Mouse (Mus musculus) heart, embryonic 10.5 days (tissue): ENCODE data around the gene Gadd45a. TPM values are rescaled to one million over a fixed set of nuclear protein-coding genes. Genes with fewer than 3 reads are reported as not detected.
A peak's percentile ranks its signal among the peaks of the same experiment; 100 is the strongest.

Source experiments
- DNase-seq: peaks from one replicate; pipeline ENCODE4 v3.0.0-alpha.2; 2017; ENCODE audit warnings: low spot score
- H3K27ac ChIP-seq: fragments of 300-500 bp; sonication (generic); 2 replicates; pipeline ENCODE4 v1.5.1; 2016; ENCODE audit warnings: mild to moderate bottlenecking
- H3K27me3 ChIP-seq: fragments of 300-500 bp; sonication (generic); 2 replicates; pipeline ENCODE4 v1.6.1; 2016; ENCODE audit warnings: mild to moderate bottlenecking; ENCODE audit not compliant: poor library complexity, insufficient read depth, severe bottlenecking
- H3K36me3 ChIP-seq: fragments of 300-500 bp; sonication (generic); 2 replicates; pipeline ENCODE4 v1.6.1; 2016; ENCODE audit warnings: mild to moderate bottlenecking, moderate library complexity
- H3K4me1 ChIP-seq: fragments of 300-500 bp; sonication (generic); 2 replicates; pipeline ENCODE4 v1.6.1; 2016; ENCODE audit warnings: mild to moderate bottlenecking
- H3K4me3 ChIP-seq: fragments of 300-500 bp; sonication (generic); 2 replicates; pipeline ENCODE4 v1.5.1; 2016; ENCODE audit warnings: mild to moderate bottlenecking, moderate library complexity
- H3K9me3 ChIP-seq: fragments of 300-500 bp; sonication (generic); 2 replicates; pipeline ENCODE4 v1.6.1; 2016; ENCODE audit warnings: mild to moderate bottlenecking, moderate library complexity
- WGBS: fragments of 180-500 bp; shearing (Covaris S2); methylation state at CpG from one replicate; pipeline ENCODE4 v1.1.7; 2016; 5-methylcytosine and 5-hydroxymethylcytosine counted together
- polyA plus RNA-seq: library from polyadenylated mRNA; unstranded; fragments of >200 nt; fragmentation: Nextera tagmentation; extraction: Ambion mirVana; gene quantifications from 2 replicates; pipeline ENCODE4 v1.2.1, GENCODE M21; 2016

Gene Gadd45a
- polyA plus RNA-seq, 1 experiment from 2014 or later = 10.9 TPM

DNA sequence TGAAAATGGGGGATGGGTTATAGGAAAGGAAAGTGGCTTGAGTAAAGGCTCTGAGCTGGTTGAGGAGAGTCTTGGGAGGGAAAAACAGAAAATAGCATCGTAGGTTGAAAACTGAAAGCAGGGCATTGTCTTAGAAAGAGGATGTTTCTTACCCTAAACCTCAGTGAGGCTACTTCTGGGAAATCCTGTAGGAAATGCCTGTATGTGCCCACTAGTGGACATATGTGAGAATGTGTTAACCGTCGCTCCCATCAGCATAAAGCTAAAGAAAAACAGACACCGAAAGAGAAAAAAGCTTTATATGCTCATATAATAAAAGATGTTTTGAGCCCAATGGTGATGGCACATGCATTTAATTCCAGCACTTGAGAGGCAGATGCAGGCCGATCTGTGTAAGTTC is 22.8 kb upstream of the Gadd45a start:
- H3K27me3 ChIP-seq = no peaks in the 10 kb centered on the region
- no peak overlapping the region for H3K27ac ChIP-seq
- 82% methylated on average over 5 of the region's 5 CpGs for WGBS
- H3K9me3 ChIP-seq = no peaks in the 10 kb centered on the region
- H3K4me3 ChIP-seq = no peak overlapping the region
- H3K4me1 ChIP-seq = no peaks in the 10 kb centered on the region
- DNase-seq = no peak
- H3K36me3 ChIP-seq = no peaks in the 10 kb centered on the region

DNA sequence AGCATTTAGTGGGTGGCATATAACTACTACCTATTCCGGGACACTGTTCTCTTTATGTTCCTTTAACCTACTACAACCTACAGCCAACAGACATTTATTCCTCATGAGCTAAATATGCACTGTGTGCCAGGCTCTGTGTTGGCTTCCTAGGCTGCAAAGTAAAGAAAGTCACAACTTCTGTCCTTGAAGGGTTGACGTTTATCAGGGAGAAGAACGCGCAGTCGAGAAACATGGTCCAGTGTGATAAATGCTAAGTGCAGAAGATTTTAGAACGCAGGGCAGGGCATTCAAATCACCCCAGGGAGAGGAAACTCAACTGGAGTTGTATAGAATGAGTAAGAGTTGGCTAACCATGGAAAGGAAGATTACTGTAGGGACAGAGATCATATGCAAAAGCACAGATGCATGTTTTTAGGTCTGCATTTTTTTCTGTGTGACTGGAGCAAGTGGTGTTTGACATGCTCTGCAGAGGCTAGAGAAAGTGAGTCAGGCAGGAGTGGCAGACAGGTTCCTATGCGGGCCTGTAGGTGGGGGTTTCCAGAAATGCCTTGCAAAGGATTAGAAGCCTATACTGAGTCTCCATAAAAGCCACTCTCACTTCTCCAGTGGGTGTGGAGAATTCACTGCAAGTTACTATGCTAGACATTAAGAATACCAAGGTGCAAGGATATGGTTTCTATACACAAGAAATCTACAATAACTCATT is 20.9 kb upstream of the Gadd45a start:
- no peak for DNase-seq
- Histone ChIP-seq H3K27me3 (no peaks in the 10 kb centered on the region), H3K9me3 (no peaks in the 10 kb centered on the region), H3K4me3 (no peak overlapping the region), H3K27ac (no peak overlapping the region), H3K36me3 (no peaks in the 10 kb centered on the region), H3K4me1 (no peaks in the 10 kb centered on the region)
- WGBS = 74% methylated on average over 7 of the region's 7 CpGs

DNA sequence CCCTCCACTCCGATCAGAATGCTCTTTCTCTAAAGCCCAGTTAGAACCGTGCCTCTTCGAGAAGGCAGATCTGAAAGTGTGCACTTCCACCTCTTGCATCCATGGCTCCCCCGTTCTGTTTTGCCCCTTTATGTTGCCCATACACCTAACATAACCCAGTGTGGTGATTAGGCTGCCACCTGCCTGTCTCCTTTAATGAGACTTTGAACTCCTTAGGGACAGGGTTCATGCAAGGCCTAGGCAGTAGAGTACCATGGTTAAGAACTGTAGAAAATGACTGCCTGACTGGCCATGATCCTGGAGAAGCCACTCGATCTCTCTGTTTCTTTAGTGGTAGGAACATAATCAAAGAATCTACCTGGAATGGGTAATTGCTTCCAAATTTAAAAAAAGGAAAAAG is 20.3 kb upstream of the Gadd45a start:
- H3K36me3 ChIP-seq = no peaks in the 10 kb centered on the region
- H3K27ac ChIP-seq = peak overlapping the region; percentile 56; the same call in 1 of the 2 replicates
- no peak for DNase-seq
- H3K9me3 ChIP-seq = no peaks in the 10 kb centered on the region
- no peaks in the 10 kb centered on the region for H3K4me1 ChIP-seq
- no peak overlapping the region for H3K4me3 ChIP-seq
- no peaks in the 10 kb centered on the region for H3K27me3 ChIP-seq
- 84% methylated on average over 5 of the region's 5 CpGs for WGBS

DNA sequence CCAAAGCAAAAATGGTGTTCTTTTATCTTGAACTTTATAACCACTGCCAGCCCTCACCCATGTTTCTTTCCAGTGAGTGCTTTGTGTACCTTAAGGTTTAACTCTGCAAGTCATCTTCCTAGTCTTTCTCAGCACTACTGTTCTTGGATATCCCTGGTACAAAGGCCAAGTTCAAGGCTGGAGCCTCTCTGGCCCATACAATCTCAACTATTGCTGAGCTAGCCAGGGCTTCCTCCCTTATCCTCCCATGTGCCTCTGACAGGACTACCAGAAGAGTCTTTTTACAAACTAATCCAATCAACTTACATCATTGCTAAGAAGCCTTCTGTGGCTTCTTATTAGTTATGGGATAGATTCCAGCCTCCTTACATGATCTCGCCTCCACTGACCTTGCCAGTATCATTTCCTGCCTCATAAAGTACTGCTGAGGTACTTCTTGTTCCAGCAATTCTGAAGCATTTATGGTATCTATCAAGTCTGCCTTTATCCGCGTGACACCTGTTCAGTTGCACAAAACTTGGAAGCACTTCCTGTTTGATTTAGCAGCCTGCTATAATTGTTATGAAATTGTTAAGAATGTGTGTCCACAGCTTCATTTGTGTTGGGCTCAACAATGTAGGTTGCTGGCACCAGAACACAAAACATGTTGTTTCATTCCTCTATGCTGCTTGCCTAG is 19.8 kb upstream of the Gadd45a start:
- 65% methylated on average over 3 of the region's 3 CpGs for WGBS
- H3K4me1 ChIP-seq = no peaks in the 10 kb centered on the region
- no peaks in the 10 kb centered on the region for H3K27me3 ChIP-seq
- no peak overlapping the region for H3K27ac ChIP-seq
- H3K9me3 ChIP-seq = no peaks in the 10 kb centered on the region
- no peak overlapping the region for H3K4me3 ChIP-seq
- DNase-seq = no peak
- H3K36me3 ChIP-seq = no peaks in the 10 kb centered on the region

DNA sequence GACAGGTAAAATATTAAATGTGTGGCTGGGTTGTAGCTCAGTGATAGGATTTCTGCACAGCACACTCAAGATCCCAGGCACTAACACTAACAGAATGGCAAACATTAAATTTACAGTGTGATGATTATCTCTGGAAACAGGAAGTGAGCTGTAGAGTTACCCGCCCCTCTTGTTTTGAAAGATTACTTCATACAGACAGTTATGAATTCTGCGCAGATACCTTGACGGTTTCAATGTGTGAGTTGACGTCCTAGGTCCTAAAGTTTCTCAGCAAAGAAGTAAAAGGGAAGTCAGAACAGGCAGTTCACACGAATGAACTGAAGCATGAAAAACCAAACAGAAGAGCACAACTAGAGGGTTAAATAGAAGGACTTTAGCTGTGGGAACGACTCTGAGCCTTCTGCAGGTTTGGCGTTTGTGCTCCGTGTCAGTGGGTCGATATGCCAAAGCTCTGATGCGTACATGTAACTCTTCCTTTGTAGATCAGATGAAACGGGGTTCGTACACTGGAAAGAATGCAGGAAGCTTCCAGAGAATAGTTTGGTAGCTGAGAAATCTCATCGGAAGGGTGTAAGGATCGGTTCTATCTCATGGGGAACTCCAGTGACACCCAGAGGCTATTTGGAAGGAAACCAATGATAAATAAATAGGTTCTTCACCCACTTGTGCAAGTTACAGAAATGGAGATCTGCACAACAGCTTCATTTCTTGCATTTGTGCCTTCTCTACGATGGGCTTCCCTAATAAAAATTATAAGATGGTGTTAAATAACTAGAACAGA is 19.0 kb upstream of the Gadd45a start:
- WGBS = 74% methylated on average over 15 of the region's 15 CpGs
- Histone ChIP-seq H3K4me3 (no peak overlapping the region), H3K9me3 (no peaks in the 10 kb centered on the region), H3K27me3 (no peaks in the 10 kb centered on the region), H3K27ac (no peak overlapping the region), H3K4me1 (no peaks in the 10 kb centered on the region), H3K36me3 (no peaks in the 10 kb centered on the region)
- DNase-seq = no peak

DNA sequence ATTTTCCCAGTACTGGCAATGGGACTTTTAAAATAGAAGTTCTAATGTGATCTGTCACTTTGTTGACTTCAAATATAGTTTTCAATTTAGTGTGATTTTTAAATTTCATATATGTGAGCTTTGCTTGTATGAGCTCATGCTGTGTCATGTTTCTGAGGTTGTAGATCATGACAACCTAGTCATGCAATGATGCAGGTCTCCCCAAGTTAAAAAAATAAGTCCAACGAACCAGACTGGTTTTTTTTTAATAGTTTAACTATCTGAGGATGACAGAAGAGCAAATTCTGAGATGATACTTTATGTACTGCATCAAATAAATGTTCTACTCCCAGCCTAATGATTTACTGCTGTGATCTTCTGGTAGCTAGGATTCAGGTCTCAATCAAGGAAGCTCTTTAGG is 12.8 kb upstream of the Gadd45a start:
- Histone ChIP-seq H3K4me1 (0 out of 2 replicates have a peak, but pooled peaks cover 4% of the 10 kb centered on the region), H3K9me3 (no peaks in the 10 kb centered on the region), H3K27me3 (no peaks in the 10 kb centered on the region), H3K4me3 (no peak overlapping the region), H3K36me3 (no peaks in the 10 kb centered on the region), H3K27ac (no peak overlapping the region)
- 69% methylated on average over 1 of the region's 1 CpGs for WGBS
- no peak for DNase-seq

DNA sequence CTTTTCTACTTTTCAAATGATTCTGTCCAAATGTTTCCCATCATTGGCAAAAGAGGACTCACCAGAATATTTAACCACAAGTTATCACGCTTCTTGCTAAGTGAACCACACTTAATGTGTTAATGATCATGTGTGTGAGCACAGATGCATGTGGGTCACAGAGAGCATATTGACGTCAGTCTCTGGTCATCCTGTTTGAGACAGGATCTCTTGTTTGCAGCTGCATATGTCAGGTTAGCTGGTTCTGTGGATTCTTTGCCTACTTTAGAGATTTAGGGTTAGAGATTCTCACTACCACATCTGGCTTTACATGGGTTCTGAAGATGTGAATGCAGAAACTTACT is 12.4 kb upstream of the Gadd45a start:
- Histone ChIP-seq H3K4me1 (0 out of 2 replicates have a peak, but pooled peaks cover 4% of the 10 kb centered on the region), H3K27me3 (no peaks in the 10 kb centered on the region), H3K36me3 (no peaks in the 10 kb centered on the region), H3K9me3 (no peaks in the 10 kb centered on the region), H3K27ac (no peak overlapping the region), H3K4me3 (no peak overlapping the region)
- WGBS = 54% methylated on average over 2 of the region's 2 CpGs
- DNase-seq = no peak

DNA sequence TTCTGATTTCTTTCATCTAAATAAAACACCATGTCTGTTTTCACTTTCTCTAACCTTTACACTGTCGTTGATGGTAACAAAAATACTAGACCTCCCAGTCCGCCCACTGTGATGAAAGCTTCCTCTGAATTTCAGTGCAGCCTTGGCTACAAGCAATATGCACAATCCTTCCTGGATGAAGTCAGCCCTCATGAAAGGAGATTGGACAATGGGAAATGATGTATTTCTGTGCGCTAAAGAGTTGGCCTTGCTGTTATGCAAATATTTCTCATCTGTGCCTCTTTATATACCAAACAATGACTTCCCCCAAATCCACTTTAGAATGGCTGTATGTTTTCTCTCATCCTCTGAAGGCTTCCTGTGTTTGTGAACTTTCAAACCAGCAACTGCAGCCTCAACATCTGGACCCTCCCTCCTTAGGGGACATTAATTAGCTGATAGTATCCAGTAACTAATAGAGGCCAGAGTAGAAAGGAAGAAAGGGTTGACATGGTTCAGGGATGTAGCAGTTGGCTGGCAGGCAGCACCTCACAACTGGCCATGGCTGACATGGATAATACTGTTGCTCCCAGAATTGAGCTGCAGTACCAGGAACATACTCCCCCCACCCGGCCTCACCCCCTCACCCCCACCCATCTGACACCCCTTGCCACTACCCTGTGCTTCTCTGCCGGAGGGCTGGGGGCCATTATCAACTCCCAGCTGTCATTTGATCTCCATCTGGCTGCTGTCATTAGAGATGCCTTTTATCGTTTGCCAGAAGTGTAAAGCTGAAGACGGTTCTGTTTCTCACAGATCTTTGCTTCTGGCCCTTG is 11.8 kb upstream of the Gadd45a start:
- Histone ChIP-seq H3K27me3 (no peaks in the 10 kb centered on the region), H3K9me3 (no peaks in the 10 kb centered on the region), H3K4me3 (no peak overlapping the region), H3K36me3 (no peaks in the 10 kb centered on the region), H3K27ac (no peak overlapping the region), H3K4me1 (0 out of 2 replicates have a peak, but pooled peaks cover 4% of the 10 kb centered on the region)
- WGBS = 31% methylated on average over 7 of the region's 7 CpGs
- DNase-seq = no peak

DNA sequence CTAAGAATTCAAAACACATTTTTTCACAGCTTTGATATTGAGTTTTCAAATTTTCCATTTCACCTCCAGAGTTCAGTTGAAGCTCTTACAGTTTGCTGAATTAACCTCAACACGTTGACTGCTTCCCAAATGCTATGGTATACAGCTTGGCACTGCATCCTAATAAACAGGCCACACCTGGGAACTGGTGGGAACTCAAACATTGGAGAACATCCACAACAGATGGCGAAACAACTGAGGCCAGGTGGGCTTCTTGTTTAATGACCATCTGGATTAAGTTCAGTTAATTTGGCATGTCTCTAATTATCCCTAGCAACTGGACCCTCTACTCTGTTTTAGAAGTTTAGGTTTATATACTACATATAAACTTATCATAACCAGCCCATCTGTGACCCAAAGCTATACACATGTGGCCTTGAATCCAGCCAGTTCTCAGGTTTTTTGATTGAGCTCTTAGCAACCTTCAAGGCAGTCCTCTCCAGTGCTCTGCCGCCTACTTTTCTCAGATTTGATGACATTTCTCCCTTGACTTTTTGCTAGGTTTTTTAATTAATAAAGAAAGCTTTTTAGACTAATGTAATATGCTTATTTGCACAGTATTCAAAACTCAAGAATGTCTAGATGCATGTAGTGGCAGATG is 10.9 kb upstream of the Gadd45a start:
- Histone ChIP-seq H3K4me1 (0 out of 2 replicates have a peak, but pooled peaks cover 4% of the 10 kb centered on the region), H3K9me3 (no peaks in the 10 kb centered on the region), H3K4me3 (no peak overlapping the region), H3K36me3 (no peaks in the 10 kb centered on the region), H3K27me3 (no peaks in the 10 kb centered on the region), H3K27ac (no peak overlapping the region)
- no peak for DNase-seq
- 84% methylated on average over 3 of the region's 3 CpGs for WGBS

DNA sequence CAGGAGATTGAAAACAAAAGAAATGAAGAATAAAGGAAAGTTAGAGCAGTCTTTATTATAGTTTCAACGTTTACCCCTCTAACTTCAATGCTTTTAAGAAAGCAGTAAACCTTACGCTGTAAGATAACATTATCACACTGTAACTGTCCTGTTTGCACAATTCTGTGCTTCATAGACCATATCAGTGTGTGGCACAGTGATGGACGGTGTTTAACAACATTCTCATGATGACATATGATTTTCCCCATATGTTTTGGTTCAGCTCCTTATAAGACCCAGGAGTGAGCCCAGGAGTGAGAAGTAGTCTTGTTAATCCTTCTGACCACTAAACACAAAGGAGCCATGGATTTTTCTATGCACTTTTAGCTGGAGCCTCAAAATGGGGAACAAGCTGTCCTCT is 9.7 kb upstream of the Gadd45a start:
- H3K27ac ChIP-seq = no peak overlapping the region
- DNase-seq = no peak
- 0 out of 2 replicates have a peak, but pooled peaks cover 4% of the 10 kb centered on the region for H3K4me1 ChIP-seq
- H3K4me3 ChIP-seq = no peak overlapping the region
- WGBS = 56% methylated on average over 3 of the region's 3 CpGs
- no peaks in the 10 kb centered on the region for H3K36me3 ChIP-seq
- H3K27me3 ChIP-seq = no peaks in the 10 kb centered on the region
- no peaks in the 10 kb centered on the region for H3K9me3 ChIP-seq

DNA sequence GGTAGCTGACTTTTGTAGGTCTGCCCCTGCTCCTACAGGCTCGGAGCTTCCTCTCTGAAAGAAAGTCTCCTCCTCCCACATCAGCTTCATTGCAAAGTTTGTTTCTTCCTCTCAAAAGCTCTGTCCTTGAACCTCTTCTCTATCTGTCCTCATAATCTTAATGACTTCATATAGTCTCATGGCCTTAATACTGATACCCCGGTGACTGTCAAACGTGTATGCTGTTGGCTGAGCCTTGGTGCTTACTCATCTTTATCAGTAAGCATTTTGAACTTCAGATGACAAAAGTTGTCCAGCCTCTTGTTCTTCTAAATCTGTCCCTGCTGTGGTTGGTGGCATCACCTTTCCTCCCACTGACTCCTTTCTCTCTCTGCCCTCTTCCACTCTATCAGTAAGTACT is 8.2 kb upstream of the Gadd45a start:
- H3K4me1 ChIP-seq = 0 out of 2 replicates have a peak, but pooled peaks cover 4% of the 10 kb centered on the region
- WGBS = 71% methylated on average over 3 of the region's 3 CpGs
- DNase-seq = no peak

DNA sequence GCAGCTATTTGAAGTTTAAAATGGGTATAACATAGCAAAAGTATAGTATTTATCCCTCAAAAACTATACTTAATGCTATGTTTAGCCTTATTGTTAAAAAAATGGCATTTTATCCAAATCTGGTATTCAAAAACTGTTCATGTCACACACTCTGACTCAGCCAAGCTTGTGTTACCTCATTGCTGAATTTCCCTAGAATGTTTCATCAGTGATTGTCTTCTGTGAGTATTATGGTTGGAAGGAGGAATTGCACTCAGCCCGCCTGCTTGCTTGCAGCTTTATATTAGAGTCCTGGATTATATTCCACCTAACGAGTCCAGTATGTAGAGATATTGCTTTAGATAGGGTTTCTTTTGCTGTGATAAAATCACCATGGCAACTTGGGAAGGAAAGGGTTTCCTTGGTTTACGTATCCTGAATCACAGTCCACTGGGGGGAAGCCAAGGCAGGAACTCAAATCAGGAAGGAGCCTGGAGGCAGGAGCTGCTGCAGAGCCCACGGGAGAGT is 3.7 kb upstream of the Gadd45a start:
- WGBS = 59% methylated on average over 4 of the region's 4 CpGs
- H3K4me3 ChIP-seq = no peak overlapping the region
- H3K27ac ChIP-seq = no peak overlapping the region
- no peaks in the 10 kb centered on the region for H3K9me3 ChIP-seq
- 0 out of 2 replicates have a peak, but pooled peaks cover 9% of the 10 kb centered on the region for H3K4me1 ChIP-seq
- H3K36me3 ChIP-seq = no peaks in the 10 kb centered on the region
- H3K27me3 ChIP-seq = no peaks in the 10 kb centered on the region
- DNase-seq = no peak

More for the DNA sequence above, 8.2 kb upstream of the Gadd45a start:
- H3K9me3 ChIP-seq = no peaks in the 10 kb centered on the region
- no peaks in the 10 kb centered on the region for H3K36me3 ChIP-seq
- H3K27ac ChIP-seq = no peak overlapping the region
- H3K4me3 ChIP-seq = no peak overlapping the region
- H3K27me3 ChIP-seq = no peaks in the 10 kb centered on the region
